Mouse (Mus musculus) heart, embryonic 10.5 days (tissue): Measurements from ENCODE around the gene Spata18. TPM values are rescaled to one million over a fixed set of nuclear protein-coding genes. Genes with fewer than 3 reads are reported as not detected.

Source experiments
- DNase-seq: peaks from one replicate; pipeline ENCODE4 v3.0.0-alpha.2; 2017; ENCODE audit warnings: low spot score
- H3K27ac ChIP-seq: fragments of 300-500 bp; sonication (generic); 2 replicates; pipeline ENCODE4 v1.5.1; 2016; ENCODE audit warnings: mild to moderate bottlenecking
- H3K27me3 ChIP-seq: fragments of 300-500 bp; sonication (generic); 2 replicates; pipeline ENCODE4 v1.6.1; 2016; ENCODE audit warnings: mild to moderate bottlenecking; ENCODE audit not compliant: poor library complexity, insufficient read depth, severe bottlenecking
- H3K36me3 ChIP-seq: fragments of 300-500 bp; sonication (generic); 2 replicates; pipeline ENCODE4 v1.6.1; 2016; ENCODE audit warnings: mild to moderate bottlenecking, moderate library complexity
- H3K4me1 ChIP-seq: fragments of 300-500 bp; sonication (generic); 2 replicates; pipeline ENCODE4 v1.6.1; 2016; ENCODE audit warnings: mild to moderate bottlenecking
- H3K4me3 ChIP-seq: fragments of 300-500 bp; sonication (generic); 2 replicates; pipeline ENCODE4 v1.5.1; 2016; ENCODE audit warnings: mild to moderate bottlenecking, moderate library complexity
- H3K9me3 ChIP-seq: fragments of 300-500 bp; sonication (generic); 2 replicates; pipeline ENCODE4 v1.6.1; 2016; ENCODE audit warnings: mild to moderate bottlenecking, moderate library complexity
- WGBS: fragments of 180-500 bp; shearing (Covaris S2); methylation state at CpG from one replicate; pipeline ENCODE4 v1.1.7; 2016; 5-methylcytosine and 5-hydroxymethylcytosine counted together
- polyA plus RNA-seq: library from polyadenylated mRNA; unstranded; fragments of >200 nt; fragmentation: Nextera tagmentation; extraction: Ambion mirVana; gene quantifications from 2 replicates; pipeline ENCODE4 v1.2.1, GENCODE M21; 2016

Gene Spata18
- polyA plus RNA-seq, 1 experiment from 2014 or later: not detected

- no peak overlapping the region for H3K27ac ChIP-seq
- H3K4me3 ChIP-seq: no peak overlapping the region
- no peak for DNase-seq
- H3K9me3 ChIP-seq: no peaks in the 10 kb centered on the region
- 89% methylated on average over 3 of the region's 3 CpGs for WGBS
- no peaks in the 10 kb centered on the region for H3K36me3 ChIP-seq
- no peaks in the 10 kb centered on the region for H3K4me1 ChIP-seq
- no peaks in the 10 kb centered on the region for H3K27me3 ChIP-seq
Measured at GRCm38 (mm10) chr5:73675604-73676003, 24.4 kb downstream of the Spata18 start.

GRCm38 (mm10) chr5:73676626-73677025, 25.4 kb downstream of the Spata18 start:
- no peak overlapping the region for H3K27ac ChIP-seq
- H3K4me1 ChIP-seq: no peaks in the 10 kb centered on the region
- WGBS: 76% methylated on average over 13 of the region's 13 CpGs

GRCm38 (mm10) chr5:73683221-73683620, 32.0 kb downstream of the Spata18 start:
- WGBS: 77% methylated on average over 6 of the region's 6 CpGs
- Histone ChIP-seq H3K27ac (no peak overlapping the region), H3K27me3 (no peaks in the 10 kb centered on the region), H3K36me3 (no peaks in the 10 kb centered on the region), H3K4me1 (peaks cover 6% of the 10 kb centered on the region; the same call in 1 of the 2 replicates), H3K4me3 (no peak overlapping the region), H3K9me3 (no peaks in the 10 kb centered on the region)
- no peak for DNase-seq

More at GRCm38 (mm10) chr5:73676626-73677025, 25.4 kb downstream of the Spata18 start:
- no peak for DNase-seq
- Histone ChIP-seq H3K9me3 (no peaks in the 10 kb centered on the region), H3K4me3 (no peak overlapping the region), H3K36me3 (no peaks in the 10 kb centered on the region), H3K27me3 (no peaks in the 10 kb centered on the region)

GRCm38 (mm10) chr5:73683706-73684409, 32.7 kb downstream of the Spata18 start:
- Histone ChIP-seq H3K4me3 (no peak overlapping the region), H3K27me3 (no peaks in the 10 kb centered on the region), H3K4me1 (peaks cover 13% of the 10 kb centered on the region; the same call in 1 of the 2 replicates), H3K36me3 (no peaks in the 10 kb centered on the region), H3K9me3 (no peaks in the 10 kb centered on the region), H3K27ac (no peak overlapping the region)
- no peak for DNase-seq
- 58% methylated on average over 9 of the region's 9 CpGs for WGBS

- Histone ChIP-seq H3K9me3 (no peaks in the 10 kb centered on the region), H3K27ac (no peak overlapping the region), H3K27me3 (no peaks in the 10 kb centered on the region), H3K36me3 (no peaks in the 10 kb centered on the region), H3K4me3 (no peak overlapping the region), H3K4me1 (peaks cover 33% of the 10 kb centered on the region)
- 27% methylated on average over 4 of the region's 4 CpGs for WGBS
- DNase-seq: no peak
Measured at GRCm38 (mm10) chr5:73686149-73686548, 35.0 kb downstream of the Spata18 start.

- Histone ChIP-seq H3K4me3 (no peak overlapping the region), H3K9me3 (no peaks in the 10 kb centered on the region), H3K27ac (peak overlapping the region; percentile 53; the same call in 1 of the 2 replicates), H3K27me3 (no peaks in the 10 kb centered on the region), H3K36me3 (no peaks in the 10 kb centered on the region), H3K4me1 (peaks cover 40% of the 10 kb centered on the region)
- DNase-seq: no peak
- 49% methylated on average over 1 of the region's 1 CpGs for WGBS
Measured at GRCm38 (mm10) chr5:73688576-73688975, 37.4 kb downstream of the Spata18 start.

- H3K36me3 ChIP-seq: no peaks in the 10 kb centered on the region
- H3K9me3 ChIP-seq: no peaks in the 10 kb centered on the region
- H3K4me1 ChIP-seq: peaks cover 40% of the 10 kb centered on the region
- H3K27ac ChIP-seq: peak overlapping the region; percentile 44
- 43% methylated on average over 2 of the region's 2 CpGs for WGBS
- H3K4me3 ChIP-seq: no peak overlapping the region
- no peak for DNase-seq
- H3K27me3 ChIP-seq: no peaks in the 10 kb centered on the region
Measured at GRCm38 (mm10) chr5:73690146-73690545, 39.0 kb downstream of the Spata18 start.

- peaks cover 40% of the 10 kb centered on the region for H3K4me1 ChIP-seq
- WGBS: 31% methylated on average over 15 of the region's 15 CpGs
- no peaks in the 10 kb centered on the region for H3K27me3 ChIP-seq
- no peak for DNase-seq
- no peaks in the 10 kb centered on the region for H3K36me3 ChIP-seq
- no peak overlapping the region for H3K27ac ChIP-seq
- no peak overlapping the region for H3K4me3 ChIP-seq
- H3K9me3 ChIP-seq: no peaks in the 10 kb centered on the region
Measured at GRCm38 (mm10) chr5:73691723-73692520, 40.7 kb downstream of the Spata18 start.

GRCm38 (mm10) chr5:73693778-73694177, 42.6 kb downstream of the Spata18 start:
- H3K27ac ChIP-seq: no peak overlapping the region
- no peaks in the 10 kb centered on the region for H3K9me3 ChIP-seq
- 83% methylated on average over 1 of the region's 1 CpGs for WGBS

GRCm38 (mm10) chr5:73694254-73695015, 43.3 kb downstream of the Spata18 start:
- 79% methylated on average over 4 of the region's 4 CpGs for WGBS
- DNase-seq: no peak
- Histone ChIP-seq H3K9me3 (no peaks in the 10 kb centered on the region), H3K36me3 (no peaks in the 10 kb centered on the region), H3K27ac (no peak overlapping the region), H3K4me1 (peaks cover 22% of the 10 kb centered on the region), H3K4me3 (no peak overlapping the region), H3K27me3 (no peaks in the 10 kb centered on the region)

More at GRCm38 (mm10) chr5:73693778-73694177, 42.6 kb downstream of the Spata18 start:
- no peaks in the 10 kb centered on the region for H3K36me3 ChIP-seq
- H3K4me3 ChIP-seq: no peak overlapping the region
- H3K27me3 ChIP-seq: no peaks in the 10 kb centered on the region
- H3K4me1 ChIP-seq: peaks cover 28% of the 10 kb centered on the region
- DNase-seq: no peak

GRCm38 (mm10) chr5:73697700-73698099, 46.5 kb downstream of the Spata18 start:
- no peak overlapping the region for H3K27ac ChIP-seq
- peaks cover 10% of the 10 kb centered on the region; the same call in 1 of the 2 replicates for H3K4me1 ChIP-seq
- 73% methylated on average over 4 of the region's 4 CpGs for WGBS
- H3K9me3 ChIP-seq: no peaks in the 10 kb centered on the region
- no peaks in the 10 kb centered on the region for H3K27me3 ChIP-seq
- DNase-seq: no peak
- H3K4me3 ChIP-seq: no peak overlapping the region
- H3K36me3 ChIP-seq: no peaks in the 10 kb centered on the region

- Histone ChIP-seq H3K9me3 (no peaks in the 10 kb centered on the region), H3K4me1 (peaks cover 17% of the 10 kb centered on the region), H3K4me3 (no peak overlapping the region), H3K36me3 (no peaks in the 10 kb centered on the region), H3K27me3 (peaks cover 11% of the 10 kb centered on the region; the same call in 1 of the 2 replicates), H3K27ac (no peak overlapping the region)
- no peak for DNase-seq
- 63% methylated on average over 17 of the region's 17 CpGs for WGBS
Measured at GRCm38 (mm10) chr5:73701063-73701890, 50.1 kb downstream of the Spata18 start.
